Mouse (Mus musculus) spleen, adult 18-20 months (tissue): ENCODE measurements around the gene Erv3.

Source experiments
- DNase-seq, 2 experiments: peaks; one replicate each; pipeline ENCODE4 v3.0.0; 2022; ENCODE audit warnings: mixed read lengths in 2 of 2

The Erv3 gene

GRCm38 (mm10) chr2:131859721-131860120 lies at the start of gene Erv3:
TSS of gene Erv3 (minus strand) at chr2:131859747.
- no peak for DNase-seq

GRCm38 (mm10) chr2:131908906-131909305 lies 49.4 kb upstream of the Erv3 start:
- DNase-seq, result no peak

GRCm38 (mm10) chr2:131908351-131908861 lies 48.9 kb upstream of the Erv3 start:
- no peak for DNase-seq

GRCm38 (mm10) chr2:131907311-131907710 lies 47.8 kb upstream of the Erv3 start:
- no peak for DNase-seq

GRCm38 (mm10) chr2:131906846-131907245 lies 47.3 kb upstream of the Erv3 start:
- DNase-seq, result no peak

- DNase-seq, result no peak
These were observed 46.7 kb upstream of the Erv3 start for GRCm38 (mm10) chr2:131906266-131906665.

- DNase-seq, result no peak
These were observed 46.2 kb upstream of the Erv3 start for GRCm38 (mm10) chr2:131905776-131906175.

GRCm38 (mm10) chr2:131905025-131905424 lies 45.5 kb upstream of the Erv3 start:
- DNase-seq, result no peak

- DNase-seq, result no peak
These were observed 43.3 kb upstream of the Erv3 start for GRCm38 (mm10) chr2:131902867-131903266.

- DNase-seq, result no peak
These were observed 42.9 kb upstream of the Erv3 start for GRCm38 (mm10) chr2:131902423-131902822.

- no peak for DNase-seq
These were observed 38.0 kb upstream of the Erv3 start for GRCm38 (mm10) chr2:131897336-131898109.

- no peak for DNase-seq
These were observed 36.5 kb upstream of the Erv3 start for GRCm38 (mm10) chr2:131896011-131896410.

- no peak for DNase-seq
These were observed 35.6 kb upstream of the Erv3 start for GRCm38 (mm10) chr2:131895106-131895505.

- no peak for DNase-seq
These were observed 33.0 kb upstream of the Erv3 start for GRCm38 (mm10) chr2:131892534-131892933.

- no peak for DNase-seq
These were observed 28.7 kb upstream of the Erv3 start for GRCm38 (mm10) chr2:131888233-131888632.

GRCm38 (mm10) chr2:131886503-131887160 lies 27.1 kb upstream of the Erv3 start:
- DNase-seq, result no peak

GRCm38 (mm10) chr2:131883136-131883535 lies 23.6 kb upstream of the Erv3 start:
- DNase-seq, result no peak

GRCm38 (mm10) chr2:131881766-131882165 lies 22.2 kb upstream of the Erv3 start:
- DNase-seq, result no peak

GRCm38 (mm10) chr2:131876551-131877265 lies 17.2 kb upstream of the Erv3 start:
- no peak for DNase-seq

GRCm38 (mm10) chr2:131873376-131873775 lies 13.8 kb upstream of the Erv3 start:
- DNase-seq, result no peak

GRCm38 (mm10) chr2:131868983-131869382 lies 9.4 kb upstream of the Erv3 start:
- DNase-seq, result no peak

GRCm38 (mm10) chr2:131866676-131867075 lies 7.1 kb upstream of the Erv3 start:
- no peak for DNase-seq

GRCm38 (mm10) chr2:131864262-131864796 lies 4.8 kb upstream of the Erv3 start:
- DNase-seq, result no peak
